Mouse (Mus musculus) ES-Bruce4 (cell line): Measurements from ENCODE around the gene Plekha8. TPM values are rescaled to one million over a fixed set of nuclear protein-coding genes. Genes with fewer than 3 reads are reported as not detected.

Experiments
- H3K27ac ChIP-seq: 2 replicates; pipeline ENCODE4 v1.5.1; 2012; ENCODE audit warnings: low read length, inconsistent platforms; ENCODE audit not compliant: insufficient read depth
- H3K27me3 ChIP-seq: 2 replicates; pipeline ENCODE4 v1.6.1; 2012; ENCODE audit warnings: mild to moderate bottlenecking, low read length, inconsistent platforms; ENCODE audit not compliant: control insufficient read depth, poor library complexity, insufficient read depth, severe bottlenecking
- H3K36me3 ChIP-seq: 2 replicates; pipeline ENCODE4 v1.6.1; 2012; ENCODE audit warnings: inconsistent platforms, mild to moderate bottlenecking, low read length, moderate library complexity; ENCODE audit not compliant: control insufficient read depth, poor library complexity, insufficient read depth, severe bottlenecking
- H3K4me1 ChIP-seq: one replicate; pipeline ENCODE4 v1.8.1; 2011; ENCODE audit warnings: low read length; ENCODE audit not compliant: control insufficient read depth, insufficient read depth
- H3K4me3 ChIP-seq: 2 replicates; pipeline ENCODE4 v1.5.1; 2011; ENCODE audit warnings: low read depth, mild to moderate bottlenecking, low read length
- H3K9ac ChIP-seq: 2 replicates; pipeline ENCODE4 v1.6.1; 2012; ENCODE audit warnings: low read depth, mild to moderate bottlenecking, inconsistent platforms; ENCODE audit not compliant: poor library complexity, severe bottlenecking
- H3K9me3 ChIP-seq: replicated peaks from 2 replicates; pipeline ENCODE4 v1.6.1; 2012; ENCODE audit warnings: mild to moderate bottlenecking, low read length, inconsistent platforms; ENCODE audit not compliant: control insufficient read depth, poor library complexity, insufficient read depth, severe bottlenecking
- CTCF ChIP-seq: IDR thresholded peaks from one replicate; pipeline ENCODE4 v1.8.1; 2011; ENCODE audit warnings: low read depth, low read length
- EP300 ChIP-seq: IDR thresholded peaks from 2 replicates; pipeline ENCODE4 v1.6.1; 2011; ENCODE audit warnings: low read depth, low read length; ENCODE audit not compliant: insufficient read depth
- POLR2A ChIP-seq: IDR thresholded peaks from one replicate; pipeline ENCODE4 v1.8.1; 2011; ENCODE audit warnings: low read length; ENCODE audit not compliant: insufficient read depth
- polyA plus RNA-seq: library from polyadenylated mRNA; stranded (reverse); fragments of >200 nt; gene quantifications from 2 replicates; pipeline ENCODE4 v1.2.4, GENCODE M21; 2011; ENCODE audit warnings: low read depth; ENCODE audit not compliant: missing spikeins, insufficient read depth, insufficient read length

Plekha8 gene
- polyA plus RNA-seq, 1 experiment = 15.0 TPM

- H3K9ac ChIP-seq = no peak overlapping the region
- H3K4me1 ChIP-seq = no peaks in the 10 kb centered on the region
- H3K9me3 ChIP-seq = no peaks in the 10 kb centered on the region
- no peak overlapping the region for H3K4me3 ChIP-seq
- H3K36me3 ChIP-seq = no peaks in the 10 kb centered on the region
- H3K27me3 ChIP-seq = no peaks in the 10 kb centered on the region
- H3K27ac ChIP-seq = no peak overlapping the region
- TF ChIP-seq CTCF (no peak), POLR2A (no peak), EP300 (no peak)
Observed at GRCm38 (mm10) chr6:54553632-54554031, 41.3 kb upstream of the Plekha8 start.

GRCm38 (mm10) chr6:54554341-54555110 is 40.4 kb upstream of the Plekha8 start:
- Histone ChIP-seq H3K9me3 (no peaks in the 10 kb centered on the region), H3K36me3 (no peaks in the 10 kb centered on the region), H3K4me1 (no peaks in the 10 kb centered on the region), H3K27ac (no peak overlapping the region), H3K9ac (no peak overlapping the region), H3K27me3 (no peaks in the 10 kb centered on the region), H3K4me3 (no peak overlapping the region)
- no peak for TF ChIP-seq POLR2A
- no peak for TF ChIP-seq EP300
- no peak for TF ChIP-seq CTCF

GRCm38 (mm10) chr6:54555816-54556215 is 39.1 kb upstream of the Plekha8 start:
- TF ChIP-seq EP300 (no peak), POLR2A (no peak), CTCF (no peak)
- no peak overlapping the region for H3K9ac ChIP-seq
- H3K27ac ChIP-seq = no peak overlapping the region
- H3K4me1 ChIP-seq = no peaks in the 10 kb centered on the region
- H3K9me3 ChIP-seq = no peaks in the 10 kb centered on the region
- no peak overlapping the region for H3K4me3 ChIP-seq
- no peaks in the 10 kb centered on the region for H3K36me3 ChIP-seq
- H3K27me3 ChIP-seq = no peaks in the 10 kb centered on the region

GRCm38 (mm10) chr6:54557671-54558070 is 37.2 kb upstream of the Plekha8 start:
- Histone ChIP-seq H3K9me3 (no peaks in the 10 kb centered on the region), H3K4me3 (no peak overlapping the region), H3K4me1 (no peaks in the 10 kb centered on the region), H3K36me3 (no peaks in the 10 kb centered on the region), H3K27ac (no peak overlapping the region), H3K27me3 (no peaks in the 10 kb centered on the region), H3K9ac (no peak overlapping the region)
- no peak for TF ChIP-seq CTCF
- TF ChIP-seq POLR2A = no peak
- no peak for TF ChIP-seq EP300

- H3K4me3 ChIP-seq = no peak overlapping the region
- H3K27me3 ChIP-seq = no peaks in the 10 kb centered on the region
- TF ChIP-seq EP300 = no peak
- TF ChIP-seq POLR2A = no peak
- TF ChIP-seq CTCF = no peak
- no peak overlapping the region for H3K9ac ChIP-seq
- no peaks in the 10 kb centered on the region for H3K36me3 ChIP-seq
- H3K27ac ChIP-seq = no peak overlapping the region
- no peaks in the 10 kb centered on the region for H3K4me1 ChIP-seq
- no peaks in the 10 kb centered on the region for H3K9me3 ChIP-seq
Observed at GRCm38 (mm10) chr6:54558466-54558865, 36.4 kb upstream of the Plekha8 start.

- no peaks in the 10 kb centered on the region for H3K4me1 ChIP-seq
- no peak overlapping the region for H3K4me3 ChIP-seq
- H3K9ac ChIP-seq = no peak overlapping the region
- H3K27me3 ChIP-seq = no peaks in the 10 kb centered on the region
- no peak overlapping the region for H3K27ac ChIP-seq
- TF ChIP-seq CTCF (no peak), POLR2A (no peak), EP300 (no peak)
- no peaks in the 10 kb centered on the region for H3K36me3 ChIP-seq
- no peaks in the 10 kb centered on the region for H3K9me3 ChIP-seq
Observed at GRCm38 (mm10) chr6:54562018-54562809, 32.7 kb upstream of the Plekha8 start.
